Mouse (Mus musculus): ENCODE measurements around the gene Ipo11. TPM values are rescaled to one million over a fixed set of nuclear protein-coding genes. Genes with fewer than 3 reads are reported as not detected.

Gene Ipo11
- polyA plus RNA-seq, 1 experiment, result 11.7 TPM

GRCm38 (mm10) chr13:106904637-106905036 lies 32.1 kb downstream of the Ipo11 start:
- no peak for TF ChIP-seq POLR2A (IDR thresholded peaks at IDR 0.05; ENCODE audit: control insufficient read depth, low read depth, low read length)

GRCm38 (mm10) chr13:106894284-106894683 lies 42.5 kb downstream of the Ipo11 start:
- TF ChIP-seq CTCF (IDR thresholded peaks at IDR 0.05; ENCODE audit: control insufficient read depth, insufficient read depth, insufficient replicate concordance, low read depth, low read length) (peak; percentile 36; the same call in 1 of the 2 replicates), POLR2A (IDR thresholded peaks at IDR 0.05; ENCODE audit: control insufficient read depth, low read depth, low read length) (no peak)
- H3K4me1 ChIP-seq (ENCODE audit: control insufficient read depth, insufficient read depth, low read length), result no peaks in the 10 kb centered on the region
- H3K27me3 ChIP-seq (ENCODE audit: control insufficient read depth, insufficient read depth, low read length), result no peaks in the 10 kb centered on the region
- H3K27ac ChIP-seq (ENCODE audit: control insufficient read depth, insufficient read depth, low read depth, low read length), result no peak overlapping the region
- no peaks in the 10 kb centered on the region; the same call in 1 of the 2 replicates for H3K36me3 ChIP-seq (ENCODE audit: control insufficient read depth, insufficient read depth, low read length)
- H3K4me3 ChIP-seq (ENCODE audit: control insufficient read depth, low read depth, low read length), result no peak overlapping the region

More at GRCm38 (mm10) chr13:106904637-106905036, 32.1 kb downstream of the Ipo11 start:
- no peaks in the 10 kb centered on the region for H3K27me3 ChIP-seq (ENCODE audit: control insufficient read depth, insufficient read depth, low read length)
- H3K27ac ChIP-seq (ENCODE audit: control insufficient read depth, insufficient read depth, low read depth, low read length), result no peak overlapping the region
- H3K36me3 ChIP-seq (ENCODE audit: control insufficient read depth, insufficient read depth, low read length), result peaks cover 2% of the 10 kb centered on the region; the same call in 1 of the 2 replicates
- H3K4me1 ChIP-seq (ENCODE audit: control insufficient read depth, insufficient read depth, low read length), result no peaks in the 10 kb centered on the region
- no peak overlapping the region for H3K4me3 ChIP-seq (ENCODE audit: control insufficient read depth, low read depth, low read length)

GRCm38 (mm10) chr13:106893701-106894100 lies 43.1 kb downstream of the Ipo11 start:
- Histone ChIP-seq H3K36me3 (ENCODE audit: control insufficient read depth, insufficient read depth, low read length) (no peaks in the 10 kb centered on the region; the same call in 1 of the 2 replicates), H3K27me3 (ENCODE audit: control insufficient read depth, insufficient read depth, low read length) (no peaks in the 10 kb centered on the region), H3K4me1 (ENCODE audit: control insufficient read depth, insufficient read depth, low read length) (no peaks in the 10 kb centered on the region), H3K4me3 (ENCODE audit: control insufficient read depth, low read depth, low read length) (peak overlapping the region; percentile 29; the same call in 1 of the 2 replicates), H3K27ac (ENCODE audit: control insufficient read depth, insufficient read depth, low read depth, low read length) (no peak overlapping the region)
- TF ChIP-seq POLR2A (IDR thresholded peaks at IDR 0.05; ENCODE audit: control insufficient read depth, low read depth, low read length), result no peak
- TF ChIP-seq CTCF (IDR thresholded peaks at IDR 0.05; ENCODE audit: control insufficient read depth, insufficient read depth, insufficient replicate concordance, low read depth, low read length), result no peak

GRCm38 (mm10) chr13:106893196-106893595 lies 43.6 kb downstream of the Ipo11 start:
- H3K27ac ChIP-seq (ENCODE audit: control insufficient read depth, insufficient read depth, low read depth, low read length), result no peak overlapping the region
- TF ChIP-seq POLR2A (IDR thresholded peaks at IDR 0.05; ENCODE audit: control insufficient read depth, low read depth, low read length) (no peak), CTCF (IDR thresholded peaks at IDR 0.05; ENCODE audit: control insufficient read depth, insufficient read depth, insufficient replicate concordance, low read depth, low read length) (no peak)
- peak overlapping the region; percentile 3; the same call in 1 of the 2 replicates for H3K4me3 ChIP-seq (ENCODE audit: control insufficient read depth, low read depth, low read length)
- no peaks in the 10 kb centered on the region for H3K4me1 ChIP-seq (ENCODE audit: control insufficient read depth, insufficient read depth, low read length)
- H3K27me3 ChIP-seq (ENCODE audit: control insufficient read depth, insufficient read depth, low read length), result no peaks in the 10 kb centered on the region
- H3K36me3 ChIP-seq (ENCODE audit: control insufficient read depth, insufficient read depth, low read length), result no peaks in the 10 kb centered on the region; the same call in 1 of the 2 replicates

GRCm38 (mm10) chr13:106887364-106887763 lies 49.4 kb downstream of the Ipo11 start:
- H3K4me3 ChIP-seq (ENCODE audit: control insufficient read depth, low read depth, low read length), result no peak overlapping the region
- peaks cover 1% of the 10 kb centered on the region for H3K36me3 ChIP-seq (ENCODE audit: control insufficient read depth, insufficient read depth, low read length)
- no peaks in the 10 kb centered on the region for H3K4me1 ChIP-seq (ENCODE audit: control insufficient read depth, insufficient read depth, low read length)
- H3K27ac ChIP-seq (ENCODE audit: control insufficient read depth, insufficient read depth, low read depth, low read length), result no peak overlapping the region
- H3K27me3 ChIP-seq (ENCODE audit: control insufficient read depth, insufficient read depth, low read length), result no peaks in the 10 kb centered on the region
- TF ChIP-seq CTCF (IDR thresholded peaks at IDR 0.05; ENCODE audit: control insufficient read depth, insufficient read depth, insufficient replicate concordance, low read depth, low read length), result no peak

GRCm38 (mm10) chr13:106884249-106884648 lies 52.5 kb downstream of the Ipo11 start:
- Histone ChIP-seq H3K27me3 (ENCODE audit: control insufficient read depth, insufficient read depth, low read length) (no peaks in the 10 kb centered on the region), H3K4me3 (ENCODE audit: control insufficient read depth, low read depth, low read length) (no peak overlapping the region), H3K27ac (ENCODE audit: control insufficient read depth, insufficient read depth, low read depth, low read length) (no peak overlapping the region), H3K4me1 (ENCODE audit: control insufficient read depth, insufficient read depth, low read length) (no peaks in the 10 kb centered on the region), H3K36me3 (ENCODE audit: control insufficient read depth, insufficient read depth, low read length) (peaks cover 1% of the 10 kb centered on the region)
- TF ChIP-seq CTCF (IDR thresholded peaks at IDR 0.05; ENCODE audit: control insufficient read depth, insufficient read depth, insufficient replicate concordance, low read depth, low read length) (no peak), POLR2A (IDR thresholded peaks at IDR 0.05; ENCODE audit: control insufficient read depth, low read depth, low read length) (no peak)

GRCm38 (mm10) chr13:106876278-106876677 lies 60.5 kb downstream of the Ipo11 start:
- Histone ChIP-seq H3K36me3 (ENCODE audit: control insufficient read depth, insufficient read depth, low read length) (peaks cover 1% of the 10 kb centered on the region; the same call in 1 of the 2 replicates), H3K4me3 (ENCODE audit: control insufficient read depth, low read depth, low read length) (no peak overlapping the region), H3K27ac (ENCODE audit: control insufficient read depth, insufficient read depth, low read depth, low read length) (no peak overlapping the region), H3K27me3 (ENCODE audit: control insufficient read depth, insufficient read depth, low read length) (no peaks in the 10 kb centered on the region), H3K4me1 (ENCODE audit: control insufficient read depth, insufficient read depth, low read length) (no peaks in the 10 kb centered on the region)
- no peak for TF ChIP-seq POLR2A (IDR thresholded peaks at IDR 0.05; ENCODE audit: control insufficient read depth, low read depth, low read length)
- peak; percentile 4; the same call in 1 of the 2 replicates for TF ChIP-seq CTCF (IDR thresholded peaks at IDR 0.05; ENCODE audit: control insufficient read depth, insufficient read depth, insufficient replicate concordance, low read depth, low read length)

- Histone ChIP-seq H3K4me3 (ENCODE audit: control insufficient read depth, low read depth, low read length) (no peak overlapping the region), H3K27ac (ENCODE audit: control insufficient read depth, insufficient read depth, low read depth, low read length) (no peak overlapping the region), H3K4me1 (ENCODE audit: control insufficient read depth, insufficient read depth, low read length) (no peaks in the 10 kb centered on the region), H3K36me3 (ENCODE audit: control insufficient read depth, insufficient read depth, low read length) (no peaks in the 10 kb centered on the region; the same call in 1 of the 2 replicates), H3K27me3 (ENCODE audit: control insufficient read depth, insufficient read depth, low read length) (no peaks in the 10 kb centered on the region)
- TF ChIP-seq CTCF (IDR thresholded peaks at IDR 0.05; ENCODE audit: control insufficient read depth, insufficient read depth, insufficient replicate concordance, low read depth, low read length) (no peak), POLR2A (IDR thresholded peaks at IDR 0.05; ENCODE audit: control insufficient read depth, low read depth, low read length) (no peak)
Measured at GRCm38 (mm10) chr13:106865547-106865946, 71.2 kb downstream of the Ipo11 start.
